Mouse (Mus musculus) left cerebral cortex, adult 2 months (tissue): ENCODE measurements at regions not wholly inside any gene's neighbourhood (a gene's known extent, or its start where the extent isn't known, plus 50 kb on each side); places are given as distances from the start of the nearest gene placed in this dataset.

Experiments used
- DNase-seq, 2 experiments: peaks; one replicate each; pipeline ENCODE4 v3.0.0; 2021 to 2022; ENCODE audit warnings: low spot score in 2 of 2, mixed read lengths in 1 of 2; ENCODE audit errors: extremely low spot score in 1 of 2
- H3K27ac ChIP-seq: fragments of 200-600 bp; 2 replicates; pipeline ENCODE4 v1.8.1; 2022
- H3K4me3 ChIP-seq: fragments of 200-600 bp; 2 replicates; pipeline ENCODE4 v1.8.1; 2022
- CTCF ChIP-seq: fragments of 200-600 bp; IDR thresholded peaks from 2 replicates; pipeline ENCODE4 v1.8.1; 2022; ENCODE audit warnings: antibody characterized with exemption, mild to moderate bottlenecking, moderate library complexity
- intact Hi-C: fragments of 180-260 bp; cut with DNase I; formaldehyde crosslinking; loops from one replicate; pipeline ENCODE4 v1.15.1; 2025

GRCm38 (mm10) chr16:76611061-76611460, 237.4 kb upstream of the Nrip1 start:
- TF ChIP-seq CTCF = no peak
- DNase-seq = no peak
- intact Hi-C loops = no loop called here
- Histone ChIP-seq H3K27ac (no peak overlapping the region), H3K4me3 (no peak overlapping the region)

- DNase-seq = no peak
- no peak overlapping the region for H3K4me3 ChIP-seq
- no peak overlapping the region for H3K27ac ChIP-seq
- intact Hi-C loops = no loop called here
- TF ChIP-seq CTCF = no peak
Measured at GRCm38 (mm10) chr16:76604914-76605313, 231.3 kb upstream of the Nrip1 start.

- no peak for DNase-seq
- no peak overlapping the region for H3K4me3 ChIP-seq
- intact Hi-C loops = no loop called here
- TF ChIP-seq CTCF = no peak
- H3K27ac ChIP-seq = no peak overlapping the region
Measured at GRCm38 (mm10) chr16:76603846-76604258, 230.2 kb upstream of the Nrip1 start.

- intact Hi-C loops = no loop called here
- Histone ChIP-seq H3K4me3 (no peak overlapping the region), H3K27ac (no peak overlapping the region)
- no peak for DNase-seq
- TF ChIP-seq CTCF = no peak
Measured at GRCm38 (mm10) chr16:76603431-76603830, 229.8 kb upstream of the Nrip1 start.

GRCm38 (mm10) chr16:76600131-76600530, 226.5 kb upstream of the Nrip1 start:
- no peak for TF ChIP-seq CTCF
- no peak overlapping the region for H3K27ac ChIP-seq
- H3K4me3 ChIP-seq = 0 out of 2 replicates have a peak overlapping the region, but pooled peaks have one; percentile 2
- no peak for DNase-seq
- intact Hi-C loops = no loop called here

GRCm38 (mm10) chr16:76591956-76592768, 218.5 kb upstream of the Nrip1 start:
- Histone ChIP-seq H3K4me3 (no peak overlapping the region), H3K27ac (no peak overlapping the region)
- no peak for DNase-seq
- TF ChIP-seq CTCF = no peak
- intact Hi-C loops = no loop called here

GRCm38 (mm10) chr16:76589791-76590190, 216.2 kb upstream of the Nrip1 start:
- no peak for TF ChIP-seq CTCF
- Histone ChIP-seq H3K27ac (no peak overlapping the region), H3K4me3 (no peak overlapping the region)
- DNase-seq = no peak
- intact Hi-C loops = no loop called here

GRCm38 (mm10) chr16:76577206-76577605, 203.6 kb upstream of the Nrip1 start:
- intact Hi-C loops = no loop called here
- no peak for DNase-seq
- no peak for TF ChIP-seq CTCF
- Histone ChIP-seq H3K27ac (no peak overlapping the region), H3K4me3 (no peak overlapping the region)

GRCm38 (mm10) chr16:76575281-76575680, 201.7 kb upstream of the Nrip1 start:
- peak in 1 of 2 experiments; percentile 13 for DNase-seq
- Histone ChIP-seq H3K27ac (no peak overlapping the region), H3K4me3 (no peak overlapping the region)
- intact Hi-C loops = no loop called here
- no peak for TF ChIP-seq CTCF

- Histone ChIP-seq H3K27ac (no peak overlapping the region), H3K4me3 (no peak overlapping the region)
- DNase-seq = no peak
- intact Hi-C loops = no loop called here
- TF ChIP-seq CTCF = no peak
Measured at GRCm38 (mm10) chr16:76566220-76566619, 192.6 kb upstream of the Nrip1 start.

- DNase-seq = no peak
- intact Hi-C loops = no loop called here
- no peak for TF ChIP-seq CTCF
- Histone ChIP-seq H3K27ac (no peak overlapping the region), H3K4me3 (no peak overlapping the region)
Measured at GRCm38 (mm10) chr16:76554846-76555245, 181.2 kb upstream of the Nrip1 start.

- intact Hi-C loops = no loop called here
- no peak overlapping the region for H3K27ac ChIP-seq
- H3K4me3 ChIP-seq = no peak overlapping the region
- no peak for TF ChIP-seq CTCF
- no peak for DNase-seq
Measured at GRCm38 (mm10) chr16:76549628-76550027, 176.0 kb upstream of the Nrip1 start.

- no peak for DNase-seq
- no peak overlapping the region for H3K4me3 ChIP-seq
- no peak overlapping the region for H3K27ac ChIP-seq
- intact Hi-C loops = no loop called here
- TF ChIP-seq CTCF = no peak
Measured at GRCm38 (mm10) chr16:76547087-76547486, 173.5 kb upstream of the Nrip1 start.
